Mouse (Mus musculus): ENCODE measurements around the gene Arhgef10l.

GRCm38 (mm10) chr4:140695675-140696585 is 30.1 kb upstream of the Arhgef10l start:
- no peak for TF ChIP-seq CTCF (IDR thresholded peaks at IDR 0.05; ENCODE audit: borderline replicate concordance, insufficient read depth, low read depth, low read length)
- no peak for TF ChIP-seq POLR2A (IDR thresholded peaks at IDR 0.05; ENCODE audit: borderline replicate concordance, insufficient read depth, low read length)
